Mouse (Mus musculus): ENCODE data around the gene Ltbp4. TPM values are rescaled to one million over a fixed set of nuclear protein-coding genes. Genes with fewer than 3 reads are reported as not detected.

Ltbp4 gene
- polyA plus RNA-seq, 1 experiment = 164 TPM

DNA sequence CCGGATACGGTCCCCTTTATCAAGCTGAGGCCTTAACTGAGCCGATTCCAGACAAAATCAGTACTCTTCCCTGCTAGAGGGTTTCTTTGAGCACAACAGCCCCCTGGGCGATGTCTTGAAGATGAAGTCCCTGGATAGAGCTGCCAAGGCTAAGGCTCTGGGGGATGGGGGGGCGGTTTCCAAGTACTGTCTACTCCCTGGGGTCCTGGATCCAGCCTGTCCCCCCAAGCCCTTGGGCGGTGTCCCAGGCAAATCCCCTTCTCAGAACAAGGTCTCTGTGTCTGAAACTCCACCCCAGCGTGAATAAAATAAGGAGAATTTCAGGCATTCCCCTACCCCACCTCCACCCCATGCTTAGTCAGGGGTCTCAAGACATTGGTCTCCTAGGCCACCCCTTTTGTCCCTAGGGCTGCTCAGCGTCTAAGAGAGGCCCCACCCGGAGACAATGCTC, 78.2 kb downstream of the Ltbp4 start:
- H3K27me3 ChIP-seq (ENCODE audit: control insufficient read depth, insufficient read depth, low read length) = no peaks in the 10 kb centered on the region
- TF ChIP-seq CTCF (IDR thresholded peaks at IDR 0.05; ENCODE audit: extremely low read depth, insufficient read depth, insufficient read length, insufficient replicate concordance) (no peak), POLR2A (IDR thresholded peaks at IDR 0.05; ENCODE audit: low read depth, low read length) (no peak)
- peak overlapping the region; percentile 60 for H3K4me3 ChIP-seq (ENCODE audit: extremely low read depth, insufficient read depth, insufficient read length)
- peaks cover under 1% of the 10 kb centered on the region; the same call in 1 of the 2 replicates for H3K36me3 ChIP-seq (ENCODE audit: control insufficient read depth, insufficient read depth, low read length)
- 39% methylated on average over 9 of the region's 9 CpGs for WGBS
- no peak for DNase-seq (ENCODE audit: low read depth in 1 of 2, low spot score in 2 of 2)
- H3K27ac ChIP-seq (ENCODE audit: insufficient read depth, low read length) = no peak overlapping the region
- H3K4me1 ChIP-seq (ENCODE audit: control insufficient read depth, insufficient read depth, insufficient read length) = peaks cover 5% of the 10 kb centered on the region; the same call in 1 of the 2 replicates

DNA sequence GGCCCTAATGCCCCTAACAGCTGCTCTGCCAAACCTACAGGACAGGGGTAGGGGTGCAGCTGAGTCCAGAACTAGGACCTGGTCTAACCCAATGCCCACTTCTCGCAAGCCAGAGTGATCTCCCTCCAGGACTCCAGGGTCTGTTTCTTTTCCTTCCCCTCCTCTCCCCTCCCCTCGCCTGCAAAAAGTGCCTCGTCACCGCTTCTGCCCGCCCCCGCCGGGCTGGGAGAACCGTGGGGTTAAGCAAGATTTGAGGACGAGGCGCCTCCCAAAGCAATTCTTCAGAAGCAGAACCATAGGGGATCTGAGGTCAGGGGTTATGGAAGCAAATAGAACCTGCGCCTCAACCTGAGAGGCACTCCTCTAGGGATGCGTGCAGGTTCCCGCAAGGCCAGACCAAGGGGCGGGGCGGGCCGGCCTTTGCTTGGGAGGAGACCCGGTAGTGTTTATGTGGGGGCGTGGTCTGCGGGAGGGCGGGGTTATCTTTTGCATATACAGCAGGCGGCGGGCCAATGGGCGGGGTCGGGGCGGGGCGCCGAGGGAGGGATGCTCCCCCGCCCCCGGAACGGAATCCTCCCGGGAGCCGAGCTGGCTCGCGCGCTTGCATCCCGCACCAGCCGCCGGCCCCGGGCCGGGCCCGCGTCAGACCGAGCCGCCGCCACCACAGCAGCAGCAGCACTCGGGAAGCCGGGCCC, 79.1 kb downstream of the Ltbp4 start, which contains the start of gene Numbl:
Gene Numbl, plus strand, starts transcription at position 229 of the 695 bp plus-strand sequence.
- Histone ChIP-seq H3K4me1 (ENCODE audit: control insufficient read depth, insufficient read depth, insufficient read length) (peaks cover 5% of the 10 kb centered on the region; the same call in 1 of the 2 replicates), H3K4me3 (ENCODE audit: extremely low read depth, insufficient read depth, insufficient read length) (peak within 1 kb of the TSS; percentile 63), H3K27me3 (ENCODE audit: control insufficient read depth, insufficient read depth, low read length) (no peaks in the 10 kb centered on the region), H3K27ac (ENCODE audit: insufficient read depth, low read length) (no peak within 1 kb of the TSS; the same call in 1 of the 2 replicates), H3K36me3 (ENCODE audit: control insufficient read depth, insufficient read depth, low read length) (peaks cover 1% of the 10 kb centered on the region; the same call in 1 of the 2 replicates)
- TF ChIP-seq POLR2A (IDR thresholded peaks at IDR 0.05; ENCODE audit: low read depth, low read length) (no peak), CTCF (IDR thresholded peaks at IDR 0.05; ENCODE audit: extremely low read depth, insufficient read depth, insufficient read length, insufficient replicate concordance) (no peak)
- peak; percentile 70 to 85 for DNase-seq (ENCODE audit: low read depth in 1 of 2, low spot score in 2 of 2)
- under 1% methylated on average over 38 of the region's 47 CpGs for WGBS

- peaks cover 2% of the 10 kb centered on the region; the same call in 1 of the 2 replicates for H3K36me3 ChIP-seq (ENCODE audit: control insufficient read depth, insufficient read depth, low read length)
- 29% methylated on average over 6 of the region's 6 CpGs for WGBS
- no peaks in the 10 kb centered on the region for H3K27me3 ChIP-seq (ENCODE audit: control insufficient read depth, insufficient read depth, low read length)
- peak overlapping the region; percentile 63; the same call in 1 of the 2 replicates for H3K4me3 ChIP-seq (ENCODE audit: extremely low read depth, insufficient read depth, insufficient read length)
- TF ChIP-seq CTCF (IDR thresholded peaks at IDR 0.05; ENCODE audit: extremely low read depth, insufficient read depth, insufficient read length, insufficient replicate concordance) = no peak
- H3K4me1 ChIP-seq (ENCODE audit: control insufficient read depth, insufficient read depth, insufficient read length) = peaks cover 5% of the 10 kb centered on the region; the same call in 1 of the 2 replicates
- no peak overlapping the region; the same call in 1 of the 2 replicates for H3K27ac ChIP-seq (ENCODE audit: insufficient read depth, low read length)
- DNase-seq (ENCODE audit: low read depth in 1 of 2, low spot score in 2 of 2) = no peak
Measured at GRCm38 (mm10) chr7:27257852-27258204, 79.7 kb downstream of the Ltbp4 start.

DNA sequence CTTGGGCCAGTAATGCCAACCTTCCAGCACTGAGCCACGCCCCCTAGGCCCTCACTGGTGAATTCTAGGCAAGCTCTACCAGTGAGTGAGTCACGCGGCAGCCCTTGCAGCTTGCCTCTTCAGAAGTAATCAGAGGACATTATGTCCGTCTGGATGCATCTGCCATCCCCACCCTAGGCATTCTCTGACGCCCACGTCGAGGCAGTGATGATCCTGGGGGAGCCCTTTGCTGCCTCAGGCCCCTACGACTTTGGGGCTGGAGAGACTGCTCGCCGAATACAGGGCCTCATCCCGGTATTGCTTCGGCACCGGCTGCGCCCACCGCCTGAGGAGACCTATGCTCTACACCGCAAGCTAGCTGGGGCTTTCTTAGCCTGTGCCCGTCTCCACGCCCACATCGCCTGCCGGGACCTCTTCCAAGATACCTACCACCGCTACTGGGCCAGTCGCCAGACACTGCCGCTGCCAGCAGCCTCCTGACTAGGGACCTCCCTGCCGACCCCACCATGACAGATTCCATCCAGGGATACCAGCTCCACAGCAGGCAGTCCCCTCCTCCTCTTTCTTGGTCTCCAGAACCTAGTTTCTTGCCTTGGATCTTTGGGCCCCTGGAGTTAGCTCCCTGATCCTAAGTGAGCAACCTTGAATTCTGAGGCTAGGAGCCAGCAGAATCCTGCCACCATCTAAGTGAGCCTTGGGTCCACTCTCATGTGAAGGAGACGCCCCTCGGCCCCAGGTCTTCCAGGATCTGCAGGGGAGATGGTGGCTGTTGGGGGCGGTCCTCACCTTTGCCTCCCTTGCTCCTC, 80.2 kb downstream of the Ltbp4 start:
- H3K36me3 ChIP-seq (ENCODE audit: control insufficient read depth, insufficient read depth, low read length) = peaks cover 4% of the 10 kb centered on the region; the same call in 1 of the 2 replicates
- TF ChIP-seq CTCF (IDR thresholded peaks at IDR 0.05; ENCODE audit: extremely low read depth, insufficient read depth, insufficient read length, insufficient replicate concordance) = no peak
- no peak for TF ChIP-seq POLR2A (IDR thresholded peaks at IDR 0.05; ENCODE audit: low read depth, low read length)

DNA sequence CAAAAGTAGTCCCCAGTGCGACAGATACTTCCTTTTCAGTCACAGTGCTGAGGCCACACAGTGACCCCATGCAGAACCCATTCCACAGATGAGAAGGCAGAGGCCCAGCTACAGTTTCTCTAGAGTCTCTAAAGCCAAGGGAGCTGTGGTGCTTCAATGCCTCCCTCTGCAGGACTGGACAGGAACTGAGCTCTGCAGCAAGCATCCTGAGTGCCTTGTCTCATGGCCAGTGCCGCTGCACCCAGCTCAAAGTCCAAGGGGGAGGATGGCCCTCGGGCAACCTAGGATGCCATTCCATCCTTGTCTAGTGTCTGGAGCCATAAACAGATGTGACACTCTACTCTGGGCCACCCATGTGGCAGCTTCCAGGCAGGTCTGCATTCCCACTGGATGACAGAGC, 81.8 kb downstream of the Ltbp4 start:
- TF ChIP-seq CTCF (IDR thresholded peaks at IDR 0.05; ENCODE audit: extremely low read depth, insufficient read depth, insufficient read length, insufficient replicate concordance) (peak; percentile 38; the same call in 1 of the 2 replicates), POLR2A (IDR thresholded peaks at IDR 0.05; ENCODE audit: low read depth, low read length) (no peak)
- no peak for DNase-seq (ENCODE audit: low read depth in 1 of 2, low spot score in 2 of 2)
- Histone ChIP-seq H3K4me1 (ENCODE audit: control insufficient read depth, insufficient read depth, insufficient read length) (peaks cover 5% of the 10 kb centered on the region; the same call in 1 of the 2 replicates), H3K27ac (ENCODE audit: insufficient read depth, low read length) (no peak overlapping the region), H3K36me3 (ENCODE audit: control insufficient read depth, insufficient read depth, low read length) (peaks cover 5% of the 10 kb centered on the region), H3K4me3 (ENCODE audit: extremely low read depth, insufficient read depth, insufficient read length) (no peak overlapping the region), H3K27me3 (ENCODE audit: control insufficient read depth, insufficient read depth, low read length) (no peaks in the 10 kb centered on the region)
- WGBS = 91% methylated on average over 3 of the region's 3 CpGs

More for the DNA sequence above, 80.2 kb downstream of the Ltbp4 start:
- no peak overlapping the region for H3K27ac ChIP-seq (ENCODE audit: insufficient read depth, low read length)
- WGBS = 75% methylated on average over 27 of the region's 27 CpGs
- H3K4me3 ChIP-seq (ENCODE audit: extremely low read depth, insufficient read depth, insufficient read length) = no peak overlapping the region
- DNase-seq (ENCODE audit: low read depth in 1 of 2, low spot score in 2 of 2) = no peak
- H3K27me3 ChIP-seq (ENCODE audit: control insufficient read depth, insufficient read depth, low read length) = no peaks in the 10 kb centered on the region
- peaks cover 5% of the 10 kb centered on the region; the same call in 1 of the 2 replicates for H3K4me1 ChIP-seq (ENCODE audit: control insufficient read depth, insufficient read depth, insufficient read length)

Other genes with a start within 250 kb of the Ltbp4 start
- 0.12 and 0.34 TPM in 2 replicates for gene Cyp2f2, start 217.8 kb downstream of the Ltbp4 start, polyA plus RNA-seq (2012; rRNA removed)
- not detected in 2 replicates for gene Cyp2t4, start 184.0 kb downstream of the Ltbp4 start, polyA plus RNA-seq (2012; rRNA removed)
- 83.0 and 97.5 TPM in 2 replicates for gene Egln2, start 170.9 kb downstream of the Ltbp4 start, polyA plus RNA-seq (2012; rRNA removed)
- 78.8 and 111 TPM in 2 replicates for gene Rab4b, start 158.8 kb downstream of the Ltbp4 start, polyA plus RNA-seq (2012; rRNA removed)
- not detected in 2 replicates for gene Gm21983, start 156.6 kb downstream of the Ltbp4 start, polyA plus RNA-seq (2012; rRNA removed)
- 1.0 and 2.3 TPM in 2 replicates for gene Mia, start 156.5 kb downstream of the Ltbp4 start, polyA plus RNA-seq (2012; rRNA removed)
- gene BC024978, start 141.9 kb downstream of the Ltbp4 start, polyA plus RNA-seq (2012; rRNA removed) = 9.5 and 12.1 TPM in 2 replicates
- 93.7 and 142 TPM in 2 replicates for gene Snrpa, start 141.4 kb downstream of the Ltbp4 start, polyA plus RNA-seq (2012; rRNA removed)
- 5.9 and 7.0 TPM in 2 replicates for gene Itpkc, start 109.0 kb downstream of the Ltbp4 start, polyA plus RNA-seq (2012; rRNA removed)
- 28.9 and 36.4 TPM in 2 replicates for gene Coq8b, start 104.7 kb downstream of the Ltbp4 start, polyA plus RNA-seq (2012; rRNA removed)
- gene Numbl, start 79.3 kb downstream of the Ltbp4 start, polyA plus RNA-seq (2012; rRNA removed) = 6.1 and 7.6 TPM in 2 replicates
- 130 and 166 TPM in 2 replicates for gene Shkbp1, start 18.3 kb upstream of the Ltbp4 start, polyA plus RNA-seq (2012; rRNA removed)
- 0.47 and 0.54 TPM in 2 replicates for gene Gm20479, start 19.7 kb upstream of the Ltbp4 start, polyA plus RNA-seq (2012; rRNA removed)
- gene Sptbn4, start 110.0 kb upstream of the Ltbp4 start, polyA plus RNA-seq (2012; rRNA removed) = 0.23 and 0.41 TPM in 2 replicates
- gene Blvrb, start 110.3 kb upstream of the Ltbp4 start, polyA plus RNA-seq (2012; rRNA removed) = 280 and 330 TPM in 2 replicates
- 13.9 and 16.0 TPM in 2 replicates for gene Sertad3, start 136.1 kb upstream of the Ltbp4 start, polyA plus RNA-seq (2012; rRNA removed)
- 21.9 and 33.0 TPM in 2 replicates for gene Sertad1, start 149.2 kb upstream of the Ltbp4 start, polyA plus RNA-seq (2012; rRNA removed)
- gene Prx, start 161.6 kb upstream of the Ltbp4 start, polyA plus RNA-seq (2012; rRNA removed) = 0.68 and 0.72 TPM in 2 replicates
- gene Hipk4, start 185.6 kb upstream of the Ltbp4 start, polyA plus RNA-seq (2012; rRNA removed) = 0.28 and 0.47 TPM in 2 replicates
- 266 and 280 TPM in 2 replicates for gene Pld3, start 215.5 kb upstream of the Ltbp4 start, polyA plus RNA-seq (2012; rRNA removed)
- 25.9 and 26.5 TPM in 2 replicates for gene 2310022A10Rik, start 215.5 kb upstream of the Ltbp4 start, polyA plus RNA-seq (2012; rRNA removed)

Data from spleen, adult 2 months (tissue).